Mouse (Mus musculus): ENCODE data around the gene Mvb12b. TPM values are rescaled to one million over a fixed set of nuclear protein-coding genes. Genes with fewer than 3 reads are reported as not detected.

Mvb12b gene
- polyA plus RNA-seq, 1 experiment from 2014 or later, result 43.7 TPM

GRCm38 (mm10) chr2:33783419-33783818, 104.3 kb downstream of the Mvb12b start:
- Histone ChIP-seq H3K4me1 (ENCODE audit: control insufficient read depth, insufficient read depth, low read length) (peaks cover 30% of the 10 kb centered on the region), H3K27me3 (ENCODE audit: control insufficient read depth, insufficient read depth, low read length) (no peaks in the 10 kb centered on the region), H3K4me3 (ENCODE audit: low read depth, low read length) (no peak overlapping the region), H3K9ac (ENCODE audit: low read length) (no peak overlapping the region), H3K4me2 (ENCODE audit: low read depth) (no peak overlapping the region), H3K36me3 (ENCODE audit: control insufficient read depth, insufficient read depth, low read length) (peaks cover 8% of the 10 kb centered on the region), H3K27ac (ENCODE audit: low read depth, low read length) (peak overlapping the region; percentile 27; the same call in 1 of the 2 replicates), H3K9me3 (ENCODE audit: control insufficient read depth, low read length) (peaks cover 9% of the 10 kb centered on the region)
- no peak for DNase-seq (ENCODE audit: low spot score)
- WGBS, result 82% methylated on average over 7 of the region's 7 CpGs
- no peak for ATAC-seq (ENCODE audit: insufficient read depth, low FRiP score, low TSS enrichment)

GRCm38 (mm10) chr2:33781655-33782400, 105.9 kb downstream of the Mvb12b start:
- H3K4me3 ChIP-seq (ENCODE audit: low read depth, low read length), result no peak overlapping the region
- H3K4me1 ChIP-seq (ENCODE audit: control insufficient read depth, insufficient read depth, low read length), result peaks cover 25% of the 10 kb centered on the region
- DNase-seq (ENCODE audit: low spot score) (peak; percentile 74), ATAC-seq (ENCODE audit: insufficient read depth, low FRiP score, low TSS enrichment) (0 out of 2 replicates have a peak, but pooled peaks have one; percentile 20)
- H3K36me3 ChIP-seq (ENCODE audit: control insufficient read depth, insufficient read depth, low read length), result peaks cover 20% of the 10 kb centered on the region
- H3K27me3 ChIP-seq (ENCODE audit: control insufficient read depth, insufficient read depth, low read length), result no peaks in the 10 kb centered on the region
- H3K27ac ChIP-seq (ENCODE audit: low read depth, low read length), result peak overlapping the region; percentile 51
- H3K9ac ChIP-seq (ENCODE audit: low read length), result no peak overlapping the region
- no peak overlapping the region for H3K4me2 ChIP-seq (ENCODE audit: low read depth)
- WGBS, result 34% methylated on average over 11 of the region's 11 CpGs
- peaks cover 25% of the 10 kb centered on the region for H3K9me3 ChIP-seq (ENCODE audit: control insufficient read depth, low read length)

GRCm38 (mm10) chr2:33778466-33778865, 109.3 kb downstream of the Mvb12b start:
- WGBS, result 92% methylated on average over 4 of the region's 4 CpGs
- peaks cover 22% of the 10 kb centered on the region for H3K36me3 ChIP-seq (ENCODE audit: control insufficient read depth, insufficient read depth, low read length)
- no peak overlapping the region for H3K9ac ChIP-seq (ENCODE audit: low read length)
- ATAC-seq (ENCODE audit: insufficient read depth, low FRiP score, low TSS enrichment) (no peak), DNase-seq (ENCODE audit: low spot score) (no peak)
- H3K4me1 ChIP-seq (ENCODE audit: control insufficient read depth, insufficient read depth, low read length), result peaks cover 17% of the 10 kb centered on the region
- H3K27ac ChIP-seq (ENCODE audit: low read depth, low read length), result no peak overlapping the region
- H3K4me2 ChIP-seq (ENCODE audit: low read depth), result no peak overlapping the region
- H3K9me3 ChIP-seq (ENCODE audit: control insufficient read depth, low read length), result peaks cover 25% of the 10 kb centered on the region
- no peaks in the 10 kb centered on the region for H3K27me3 ChIP-seq (ENCODE audit: control insufficient read depth, insufficient read depth, low read length)
- H3K4me3 ChIP-seq (ENCODE audit: low read depth, low read length), result no peak overlapping the region

- H3K4me3 ChIP-seq (ENCODE audit: low read depth, low read length), result no peak overlapping the region
- H3K4me2 ChIP-seq (ENCODE audit: low read depth), result no peak overlapping the region
- H3K9ac ChIP-seq (ENCODE audit: low read length), result no peak overlapping the region
- no peak overlapping the region for H3K27ac ChIP-seq (ENCODE audit: low read depth, low read length)
- 97% methylated on average over 11 of the region's 11 CpGs for WGBS
- H3K4me1 ChIP-seq (ENCODE audit: control insufficient read depth, insufficient read depth, low read length), result peaks cover 21% of the 10 kb centered on the region
- H3K27me3 ChIP-seq (ENCODE audit: control insufficient read depth, insufficient read depth, low read length), result no peaks in the 10 kb centered on the region
- peaks cover 25% of the 10 kb centered on the region for H3K9me3 ChIP-seq (ENCODE audit: control insufficient read depth, low read length)
- ATAC-seq (ENCODE audit: insufficient read depth, low FRiP score, low TSS enrichment) (no peak), DNase-seq (ENCODE audit: low spot score) (no peak)
- H3K36me3 ChIP-seq (ENCODE audit: control insufficient read depth, insufficient read depth, low read length), result peaks cover 20% of the 10 kb centered on the region
These were observed 110.7 kb downstream of the Mvb12b start for GRCm38 (mm10) chr2:33777051-33777450.

GRCm38 (mm10) chr2:33774884-33775283, 112.9 kb downstream of the Mvb12b start:
- Histone ChIP-seq H3K27ac (ENCODE audit: low read depth, low read length) (no peak overlapping the region), H3K9me3 (ENCODE audit: control insufficient read depth, low read length) (peaks cover 25% of the 10 kb centered on the region), H3K27me3 (ENCODE audit: control insufficient read depth, insufficient read depth, low read length) (no peaks in the 10 kb centered on the region), H3K4me3 (ENCODE audit: low read depth, low read length) (no peak overlapping the region), H3K9ac (ENCODE audit: low read length) (no peak overlapping the region), H3K36me3 (ENCODE audit: control insufficient read depth, insufficient read depth, low read length) (peaks cover 20% of the 10 kb centered on the region), H3K4me2 (ENCODE audit: low read depth) (no peak overlapping the region), H3K4me1 (ENCODE audit: control insufficient read depth, insufficient read depth, low read length) (peaks cover 10% of the 10 kb centered on the region)
- ATAC-seq (ENCODE audit: insufficient read depth, low FRiP score, low TSS enrichment) (no peak), DNase-seq (ENCODE audit: low spot score) (no peak)
- WGBS, result 94% methylated on average over 2 of the region's 2 CpGs

DNA sequence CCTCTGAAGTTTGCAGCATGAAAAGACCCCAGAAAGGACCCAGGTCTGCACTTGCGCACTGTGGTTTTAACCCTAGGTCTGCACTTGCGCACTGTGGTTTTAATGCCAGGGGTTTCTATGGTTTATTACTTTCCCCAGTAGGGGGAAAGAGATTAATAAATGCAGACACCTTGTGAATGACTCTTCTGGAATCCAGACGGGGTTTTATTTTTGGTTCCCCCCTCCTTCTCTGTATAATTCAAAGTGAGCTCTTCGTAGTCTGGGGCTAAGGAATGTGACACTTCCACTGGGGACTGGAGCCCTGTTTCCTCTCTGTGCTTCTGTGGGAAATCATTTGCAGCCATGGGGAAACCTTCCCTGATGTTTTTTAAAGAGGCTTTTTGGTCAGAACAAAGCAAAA, 113.6 kb downstream of the Mvb12b start:
- 53% methylated on average over 4 of the region's 4 CpGs for WGBS
- peaks cover 10% of the 10 kb centered on the region for H3K4me1 ChIP-seq (ENCODE audit: control insufficient read depth, insufficient read depth, low read length)
- no peak overlapping the region for H3K9ac ChIP-seq (ENCODE audit: low read length)
- peaks cover 14% of the 10 kb centered on the region for H3K36me3 ChIP-seq (ENCODE audit: control insufficient read depth, insufficient read depth, low read length)
- no peaks in the 10 kb centered on the region for H3K27me3 ChIP-seq (ENCODE audit: control insufficient read depth, insufficient read depth, low read length)
- DNase-seq (ENCODE audit: low spot score) (no peak), ATAC-seq (ENCODE audit: insufficient read depth, low FRiP score, low TSS enrichment) (no peak)
- no peak overlapping the region for H3K4me3 ChIP-seq (ENCODE audit: low read depth, low read length)
- H3K27ac ChIP-seq (ENCODE audit: low read depth, low read length), result no peak overlapping the region
- H3K9me3 ChIP-seq (ENCODE audit: control insufficient read depth, low read length), result peaks cover 23% of the 10 kb centered on the region
- H3K4me2 ChIP-seq (ENCODE audit: low read depth), result no peak overlapping the region

- ATAC-seq (ENCODE audit: insufficient read depth, low FRiP score, low TSS enrichment), result no peak
- H3K27ac ChIP-seq (ENCODE audit: low read depth, low read length), result 0 out of 2 replicates have a peak overlapping the region, but pooled peaks have one; percentile 11
These were observed 115.3 kb downstream of the Mvb12b start for GRCm38 (mm10) chr2:33772439-33772838.

GRCm38 (mm10) chr2:33771388-33771787, 116.4 kb downstream of the Mvb12b start:
- Histone ChIP-seq H3K9ac (ENCODE audit: low read length) (no peak overlapping the region), H3K27ac (ENCODE audit: low read depth, low read length) (no peak overlapping the region), H3K27me3 (ENCODE audit: control insufficient read depth, insufficient read depth, low read length) (no peaks in the 10 kb centered on the region), H3K4me3 (ENCODE audit: low read depth, low read length) (no peak overlapping the region), H3K4me1 (ENCODE audit: control insufficient read depth, insufficient read depth, low read length) (peaks cover 10% of the 10 kb centered on the region), H3K36me3 (ENCODE audit: control insufficient read depth, insufficient read depth, low read length) (peaks cover 2% of the 10 kb centered on the region; the same call in 1 of the 2 replicates), H3K4me2 (ENCODE audit: low read depth) (no peak overlapping the region), H3K9me3 (ENCODE audit: control insufficient read depth, low read length) (no peaks in the 10 kb centered on the region)
- DNase-seq (ENCODE audit: low spot score) (no peak), ATAC-seq (ENCODE audit: insufficient read depth, low FRiP score, low TSS enrichment) (no peak)
- WGBS, result 81% methylated on average over 10 of the region's 10 CpGs

More at GRCm38 (mm10) chr2:33772439-33772838, 115.3 kb downstream of the Mvb12b start:
- Histone ChIP-seq H3K27me3 (ENCODE audit: control insufficient read depth, insufficient read depth, low read length) (no peaks in the 10 kb centered on the region), H3K4me3 (ENCODE audit: low read depth, low read length) (no peak overlapping the region), H3K4me2 (ENCODE audit: low read depth) (no peak overlapping the region), H3K4me1 (ENCODE audit: control insufficient read depth, insufficient read depth, low read length) (peaks cover 10% of the 10 kb centered on the region), H3K9me3 (ENCODE audit: control insufficient read depth, low read length) (peaks cover 6% of the 10 kb centered on the region; the same call in 1 of the 2 replicates), H3K36me3 (ENCODE audit: control insufficient read depth, insufficient read depth, low read length) (peaks cover 3% of the 10 kb centered on the region), H3K9ac (ENCODE audit: low read length) (peak overlapping the region; percentile 12; the same call in 1 of the 2 replicates)
- DNase-seq (ENCODE audit: low spot score), result peak; percentile 42
- WGBS, result 48% methylated on average over 9 of the region's 9 CpGs
